Mouse (Mus musculus) retina, postnatal 1 day (tissue): Measurements from ENCODE around the gene Net1.
"Not testable (repeated sequence)": the region's sequence is repeated elsewhere in the genome, so short reads cannot be mapped to it uniquely, and the experiment has no call there.

Experiments
- DNase-seq: peaks from one replicate; pipeline ENCODE4 v3.0.0-alpha.2; 2012

Gene Net1

DNA sequence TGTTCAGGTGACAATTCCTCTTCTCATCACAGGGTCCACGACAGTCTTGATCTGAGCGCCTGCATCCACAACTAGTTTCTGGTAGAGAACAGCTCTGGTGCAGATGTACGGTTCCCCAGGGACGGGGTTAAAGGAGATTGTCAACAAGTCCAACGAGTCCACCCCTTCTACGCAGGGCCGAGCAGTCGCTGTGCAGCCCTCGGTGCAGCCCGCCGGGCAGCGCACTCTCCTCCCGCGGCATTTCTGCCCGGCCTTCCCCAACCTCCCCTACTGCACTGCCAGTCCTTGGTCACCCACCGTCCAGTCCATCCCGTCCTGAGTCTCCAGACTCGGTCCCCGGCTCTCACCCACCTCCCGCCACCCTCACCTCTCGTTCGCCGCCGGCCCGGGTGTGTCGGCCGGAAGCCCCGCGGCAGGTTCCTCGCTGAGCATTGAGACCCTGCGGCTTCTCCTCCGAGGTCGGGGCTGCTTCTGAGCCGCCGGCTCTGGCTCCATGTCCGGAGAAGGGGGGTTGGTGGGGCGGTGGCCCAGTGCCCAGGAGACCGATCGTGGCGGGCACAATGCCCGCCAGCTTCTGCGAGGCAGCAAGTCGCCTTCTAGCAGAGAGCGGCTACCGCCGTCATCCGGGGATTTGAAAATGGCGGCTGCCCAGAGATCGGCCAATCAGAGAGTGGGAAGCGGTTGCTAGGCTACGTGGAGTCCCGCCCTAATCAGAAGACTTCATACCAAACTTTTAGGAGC, at the start of gene Net1, which contains the start of gene Tubal3:
Gene Net1 (minus strand): TSS at position 650 of the 741 bp plus-strand sequence.
Gene Tubal3 (plus strand): TSS at position 704 of the 741 bp plus-strand sequence.
- peak; percentile 95 for DNase-seq

- no peak for DNase-seq
Observed at GRCm38 (mm10) chr13:3951198-3951914, 33.3 kb upstream of the Net1 start.

- no peak for DNase-seq
Observed at GRCm38 (mm10) chr13:3949477-3949876, 31.5 kb upstream of the Net1 start.

- DNase-seq: no peak
Observed at GRCm38 (mm10) chr13:3947267-3947666, 29.2 kb upstream of the Net1 start.

DNA sequence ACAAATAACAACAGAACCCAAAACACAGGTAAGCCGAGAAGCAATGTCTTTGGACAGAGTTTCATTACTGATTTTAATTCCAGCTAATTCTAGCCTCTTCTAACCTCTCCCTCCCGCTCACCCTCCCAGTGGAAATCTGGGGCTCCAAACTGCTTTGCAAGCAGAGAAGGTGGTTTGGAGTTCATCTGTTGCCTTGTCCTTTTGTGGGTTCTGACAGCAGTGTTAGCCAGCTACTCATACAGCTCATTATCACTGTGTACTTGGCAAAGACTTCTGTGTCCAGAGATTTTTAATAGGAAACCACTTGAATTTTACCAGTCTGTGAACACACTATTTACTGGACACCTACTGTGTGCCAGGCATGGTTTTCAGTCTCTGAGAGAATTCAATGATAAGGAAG, 27.2 kb upstream of the Net1 start, which contains the start of gene Ucn3:
Gene Ucn3 (minus strand): TSS at position 101 of the 400 bp plus-strand sequence.
- DNase-seq: no peak

DNA sequence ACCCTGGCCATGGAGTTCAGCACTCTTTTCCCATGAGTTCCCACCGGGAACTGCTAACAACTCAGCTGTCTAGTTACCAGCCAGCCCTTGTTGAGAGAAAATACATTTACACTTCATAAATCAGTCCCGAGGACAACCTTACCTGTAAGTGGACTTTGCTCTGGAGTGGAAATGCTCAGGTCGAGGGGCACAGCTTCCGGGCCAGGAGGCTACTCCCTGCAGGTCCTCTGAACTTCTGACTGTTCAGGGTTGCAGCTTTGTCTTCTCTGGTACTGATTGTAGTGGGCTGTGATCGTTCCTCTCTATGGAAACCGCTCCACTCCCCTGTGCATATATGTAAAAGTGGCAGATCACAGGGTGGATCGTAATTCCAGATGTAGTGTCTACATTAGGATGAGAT, 26.7 kb upstream of the Net1 start:
- DNase-seq: no peak

- DNase-seq: no peak
Observed at GRCm38 (mm10) chr13:3926046-3926445, 8.0 kb upstream of the Net1 start.

DNA sequence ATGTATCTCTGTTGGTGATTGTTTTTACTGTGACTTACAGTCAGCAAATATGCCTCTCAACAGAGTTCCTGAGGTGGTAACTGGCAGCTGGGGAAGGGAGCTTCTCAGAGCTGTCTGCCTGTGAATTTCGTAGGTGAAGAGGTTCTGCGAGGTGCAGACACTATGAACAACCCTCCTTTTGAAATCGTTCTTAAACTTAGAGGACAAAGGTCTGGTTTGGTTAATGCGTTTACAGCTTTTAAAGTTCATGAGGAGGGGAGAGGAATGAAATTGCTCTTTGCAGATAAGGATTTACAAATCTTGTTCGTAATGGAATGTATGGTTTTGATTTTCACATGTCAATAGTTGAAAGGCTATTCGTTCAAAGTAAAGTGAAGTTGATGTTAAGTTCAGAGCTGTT, 7.6 kb upstream of the Net1 start:
- no peak for DNase-seq

DNA sequence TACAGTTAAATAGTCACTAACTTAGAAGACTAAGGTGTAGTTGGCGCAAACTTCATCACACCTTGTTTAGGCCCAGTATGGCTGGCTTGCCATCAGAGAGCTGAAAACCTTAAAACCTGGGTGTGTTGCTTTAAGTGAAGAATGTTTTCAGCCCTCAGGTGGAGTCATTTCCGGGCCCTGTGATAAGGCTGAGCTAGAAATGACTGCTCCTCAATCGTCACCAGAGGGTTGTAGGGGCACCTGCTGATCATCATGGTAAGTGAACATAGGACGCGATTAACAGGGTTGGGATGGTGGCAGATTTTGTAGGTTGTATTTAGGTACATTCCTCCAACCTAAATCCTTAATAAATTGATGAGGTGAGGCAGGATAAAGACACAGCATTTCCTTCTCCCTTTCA, 6.5 kb upstream of the Net1 start:
- no peak for DNase-seq

- no peak for DNase-seq
Observed at GRCm38 (mm10) chr13:3913504-3913903, 4.5 kb downstream of the Net1 start.

DNA sequence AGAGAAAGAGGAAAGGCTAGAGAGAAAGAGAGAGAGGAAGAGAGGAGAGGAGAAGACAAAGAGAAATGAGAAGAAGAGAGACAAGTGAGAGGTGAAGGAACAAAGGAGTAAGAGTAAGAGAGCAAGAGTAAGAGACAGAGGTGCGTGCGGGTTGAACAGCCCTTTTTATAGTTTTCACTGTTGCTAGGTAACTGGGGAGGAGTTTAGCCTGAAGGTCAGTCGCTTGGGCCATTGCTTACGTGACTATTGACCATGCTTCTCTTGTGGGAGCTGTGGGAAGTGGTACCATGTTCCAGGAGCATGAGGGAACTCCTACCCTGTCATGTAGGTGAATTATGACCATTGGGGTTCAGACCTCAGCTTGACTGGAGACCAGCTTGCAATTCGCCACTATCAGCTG, 7.7 kb downstream of the Net1 start:
- no peak for DNase-seq

- no peak for DNase-seq
Observed at GRCm38 (mm10) chr13:3908262-3908661, 9.8 kb downstream of the Net1 start.

- no peak for DNase-seq
Observed at GRCm38 (mm10) chr13:3907151-3907696, 10.8 kb downstream of the Net1 start.

DNA sequence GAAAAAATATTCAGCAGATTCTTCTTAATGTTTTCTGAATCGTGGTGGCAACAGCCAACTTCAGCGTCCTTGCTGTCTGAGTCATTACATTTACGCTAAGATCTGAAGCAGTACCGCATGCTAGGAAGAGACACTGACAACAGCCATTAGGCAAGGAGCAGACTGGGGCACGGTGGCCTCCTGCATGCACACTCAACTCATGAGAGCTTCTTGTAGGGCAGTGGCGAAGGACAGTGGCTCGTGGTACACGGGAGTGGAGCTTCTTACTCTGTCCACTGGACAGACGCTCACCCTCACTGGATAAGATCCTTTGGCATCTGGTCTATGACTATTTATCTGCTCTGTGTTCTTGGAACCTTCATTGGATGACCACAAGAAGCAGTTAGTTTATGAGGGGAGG, 18.7 kb downstream of the Net1 start:
- no peak for DNase-seq

DNA sequence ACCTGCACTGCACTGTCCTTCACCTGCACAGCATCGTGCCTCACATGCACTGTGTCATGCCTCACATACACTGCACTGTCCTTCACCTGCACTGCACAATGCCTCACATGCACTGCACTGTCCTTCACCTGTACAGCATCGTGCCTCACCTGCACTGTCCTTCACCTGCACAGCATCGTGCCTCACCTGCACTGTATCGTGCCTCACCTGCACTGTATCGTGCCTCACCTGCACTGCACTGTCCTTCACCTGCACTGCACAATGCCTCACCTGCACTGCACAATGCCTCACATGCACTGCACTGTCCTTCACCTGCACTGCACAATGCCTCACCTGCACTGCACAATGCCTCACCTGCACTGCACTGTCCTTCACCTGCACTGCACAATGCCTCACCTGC, 19.8 kb downstream of the Net1 start:
- not testable (repeated sequence) for DNase-seq

DNA sequence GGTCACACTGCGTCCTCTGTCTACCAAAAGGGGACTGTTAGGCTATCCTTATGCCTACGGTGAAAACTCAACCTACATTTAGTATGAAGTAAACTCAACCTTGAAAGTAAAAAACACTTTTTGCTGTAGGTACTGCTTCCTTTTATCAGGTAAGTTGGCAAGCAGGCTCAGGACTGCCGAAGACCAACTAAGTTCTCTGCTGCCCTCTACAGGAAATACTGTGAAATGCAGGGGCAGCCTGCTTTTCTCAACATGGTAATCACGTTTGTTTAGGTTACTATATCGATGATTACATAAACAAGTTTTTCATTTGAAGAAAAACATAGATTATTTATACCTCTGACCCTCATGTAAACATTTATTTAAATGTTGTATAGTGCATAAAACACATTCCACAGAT, 21.1 kb downstream of the Net1 start:
- peak; percentile 79 for DNase-seq

DNA sequence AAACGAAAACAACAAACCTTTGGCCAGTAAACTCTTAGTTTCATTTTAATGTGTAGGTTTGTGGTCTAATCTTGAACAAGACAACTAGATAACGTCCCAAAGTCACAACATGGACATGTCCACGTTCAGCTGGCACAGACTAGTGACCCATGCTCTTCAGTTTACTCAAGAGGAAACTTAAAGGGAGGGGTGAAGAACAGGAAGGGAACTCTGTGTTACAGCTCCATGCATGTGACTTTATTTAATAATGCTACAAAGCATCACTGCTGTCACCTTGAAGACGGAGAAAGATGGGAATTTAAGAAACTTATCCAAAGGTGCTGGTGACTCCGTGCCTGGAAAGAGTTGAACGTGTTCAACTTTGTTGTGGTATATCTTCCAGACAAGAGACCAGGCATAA, 22.0 kb downstream of the Net1 start:
- no peak for DNase-seq

DNA sequence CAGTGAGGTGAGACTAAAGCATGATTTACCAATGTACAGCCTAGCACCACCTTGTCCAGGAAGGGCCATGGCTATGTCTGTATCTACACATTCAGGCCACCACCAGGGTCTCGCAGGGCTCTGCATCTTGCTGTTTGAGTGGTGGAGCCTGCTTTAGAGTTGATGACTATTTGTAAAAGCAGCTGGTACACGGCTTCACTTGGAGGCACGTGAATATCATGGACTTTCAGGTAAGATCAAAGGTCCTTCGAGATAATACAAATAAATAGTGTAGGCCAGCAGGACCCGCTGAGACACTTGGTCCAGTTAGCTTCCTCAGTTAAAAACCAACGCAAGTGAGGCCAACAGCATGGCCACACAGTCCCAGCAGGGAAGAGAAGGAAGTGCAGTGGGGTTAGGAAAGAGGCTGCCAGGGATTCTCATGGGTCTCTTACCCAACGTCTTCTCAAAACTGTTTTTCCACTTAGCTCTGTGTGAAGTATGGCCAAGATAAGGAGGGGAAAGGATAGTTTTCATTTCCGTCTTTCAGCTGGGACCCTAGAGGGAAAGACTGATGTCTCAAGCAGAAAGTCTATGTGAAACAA, 22.5 kb downstream of the Net1 start:
- no peak for DNase-seq

- no peak for DNase-seq
Observed at GRCm38 (mm10) chr13:3894549-3894948, 23.5 kb downstream of the Net1 start.

- peak; percentile 87 for DNase-seq
Observed at GRCm38 (mm10) chr13:3893126-3893734, 24.8 kb downstream of the Net1 start.

- DNase-seq: no peak
Observed at GRCm38 (mm10) chr13:3892601-3893000, 25.4 kb downstream of the Net1 start.

- no peak for DNase-seq
Observed at GRCm38 (mm10) chr13:3891479-3892087, 26.4 kb downstream of the Net1 start.

- no peak for DNase-seq
Observed at GRCm38 (mm10) chr13:3890061-3890460, 28.0 kb downstream of the Net1 start.
